Mouse (Mus musculus): ENCODE measurements at regions not wholly inside any gene's neighbourhood (a gene's known extent, or its start where the extent isn't known, plus 50 kb on each side); places are given as distances from the start of the nearest gene placed in this dataset.
A peak's percentile ranks its signal among the peaks of the same experiment; 100 is the strongest.

DNA sequence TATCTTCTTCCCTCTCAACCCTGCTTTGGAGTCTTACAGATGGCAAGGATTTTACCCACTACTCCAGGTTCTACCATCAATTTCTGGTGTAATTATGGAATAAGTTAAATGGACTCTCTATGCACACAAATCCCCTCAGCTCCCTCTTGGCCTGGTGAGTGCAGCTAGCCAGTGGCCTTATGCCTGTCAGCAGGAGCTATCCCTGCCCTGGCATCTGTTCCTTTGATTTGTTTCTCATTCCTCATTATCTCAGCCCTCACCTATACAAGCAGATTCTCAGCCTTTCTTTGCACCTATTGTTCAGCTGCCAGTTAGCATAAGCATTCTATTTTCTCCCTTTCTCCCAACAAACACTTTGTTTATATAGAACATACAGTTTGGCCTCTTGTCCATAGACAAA, 150.3 kb downstream of the Rnf152 start:
- no peak for TF ChIP-seq CTCF (IDR thresholded peaks at IDR 0.05; ENCODE audit: low read depth)
- H3K4me2 ChIP-seq (ENCODE audit: low read depth) = no peak overlapping the region
- H3K9me3 ChIP-seq (ENCODE audit: low read length) = no peaks in the 10 kb centered on the region
- H3K36me3 ChIP-seq (ENCODE audit: insufficient read depth) = no peaks in the 10 kb centered on the region
- DNase-seq = no peak
- no peak overlapping the region for H3K4me3 ChIP-seq (ENCODE audit: low read depth, low read length)
- ATAC-seq = no peak
- no peaks in the 10 kb centered on the region for H3K27me3 ChIP-seq (ENCODE audit: insufficient read depth, low read length)
- no peak overlapping the region for H3K27ac ChIP-seq (ENCODE audit: low read depth, low read length)
- no peak overlapping the region for H3K9ac ChIP-seq
- H3K4me1 ChIP-seq (ENCODE audit: insufficient read depth) = no peaks in the 10 kb centered on the region

GRCm38 (mm10) chr1:105199305-105199704, 157.2 kb downstream of the Rnf152 start:
- Histone ChIP-seq H3K27ac (ENCODE audit: low read depth, low read length) (no peak overlapping the region), H3K4me3 (ENCODE audit: low read depth, low read length) (no peak overlapping the region), H3K36me3 (ENCODE audit: insufficient read depth) (no peaks in the 10 kb centered on the region), H3K27me3 (ENCODE audit: insufficient read depth, low read length) (no peaks in the 10 kb centered on the region), H3K4me1 (ENCODE audit: insufficient read depth) (no peaks in the 10 kb centered on the region), H3K4me2 (ENCODE audit: low read depth) (no peak overlapping the region), H3K9ac (no peak overlapping the region), H3K9me3 (ENCODE audit: low read length) (peaks cover 4% of the 10 kb centered on the region; the same call in 1 of the 2 replicates)
- 74% methylated on average over 3 of the region's 3 CpGs for WGBS
- DNase-seq (no peak), ATAC-seq (no peak)
- no peak for TF ChIP-seq CTCF (IDR thresholded peaks at IDR 0.05; ENCODE audit: low read depth)

GRCm38 (mm10) chr1:105191126-105191525, 165.4 kb downstream of the Rnf152 start:
- DNase-seq (no peak), ATAC-seq (no peak)
- H3K27me3 ChIP-seq (ENCODE audit: insufficient read depth, low read length) = no peaks in the 10 kb centered on the region
- no peak overlapping the region for H3K9ac ChIP-seq
- 84% methylated on average over 3 of the region's 3 CpGs for WGBS
- H3K9me3 ChIP-seq (ENCODE audit: low read length) = no peaks in the 10 kb centered on the region
- H3K27ac ChIP-seq (ENCODE audit: low read depth, low read length) = no peak overlapping the region
- no peaks in the 10 kb centered on the region for H3K4me1 ChIP-seq (ENCODE audit: insufficient read depth)
- TF ChIP-seq CTCF (IDR thresholded peaks at IDR 0.05; ENCODE audit: low read depth) = no peak
- H3K4me3 ChIP-seq (ENCODE audit: low read depth, low read length) = no peak overlapping the region
- H3K36me3 ChIP-seq (ENCODE audit: insufficient read depth) = no peaks in the 10 kb centered on the region
- no peak overlapping the region for H3K4me2 ChIP-seq (ENCODE audit: low read depth)

DNA sequence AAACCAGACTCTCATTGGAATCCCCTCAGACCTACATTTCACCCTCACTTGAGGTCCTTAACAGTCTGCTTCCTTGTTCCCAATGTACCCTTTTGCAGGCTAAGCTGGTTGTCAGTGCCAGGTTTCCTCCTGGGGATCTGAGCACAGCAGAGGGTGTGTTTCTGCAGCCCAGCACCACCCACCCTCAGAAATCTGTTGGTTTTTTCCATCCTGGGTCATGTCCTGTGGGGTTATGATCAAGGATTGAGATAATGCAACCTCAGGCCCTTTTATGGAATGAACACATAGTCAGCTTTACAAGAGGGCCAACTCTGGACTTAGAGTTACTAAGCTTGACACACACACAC, 167.6 kb downstream of the Rnf152 start:
- TF ChIP-seq CTCF (IDR thresholded peaks at IDR 0.05; ENCODE audit: low read depth) = no peak
- Histone ChIP-seq H3K4me1 (ENCODE audit: insufficient read depth) (no peaks in the 10 kb centered on the region), H3K4me3 (ENCODE audit: low read depth, low read length) (no peak overlapping the region), H3K9me3 (ENCODE audit: low read length) (no peaks in the 10 kb centered on the region), H3K9ac (no peak overlapping the region), H3K4me2 (ENCODE audit: low read depth) (no peak overlapping the region), H3K27ac (ENCODE audit: low read depth, low read length) (no peak overlapping the region), H3K36me3 (ENCODE audit: insufficient read depth) (no peaks in the 10 kb centered on the region), H3K27me3 (ENCODE audit: insufficient read depth, low read length) (no peaks in the 10 kb centered on the region)
- no peak for ATAC-seq
- DNase-seq = no peak

- H3K9ac ChIP-seq = no peak overlapping the region
- H3K9me3 ChIP-seq (ENCODE audit: low read length) = no peaks in the 10 kb centered on the region
- DNase-seq (no peak), ATAC-seq (no peak)
- no peaks in the 10 kb centered on the region for H3K27me3 ChIP-seq (ENCODE audit: insufficient read depth, low read length)
- H3K4me2 ChIP-seq (ENCODE audit: low read depth) = no peak overlapping the region
- H3K4me1 ChIP-seq (ENCODE audit: insufficient read depth) = no peaks in the 10 kb centered on the region
- WGBS = 81% methylated on average over 3 of the region's 3 CpGs
- H3K36me3 ChIP-seq (ENCODE audit: insufficient read depth) = no peaks in the 10 kb centered on the region
- no peak overlapping the region for H3K4me3 ChIP-seq (ENCODE audit: low read depth, low read length)
- no peak for TF ChIP-seq CTCF (IDR thresholded peaks at IDR 0.05; ENCODE audit: low read depth)
- H3K27ac ChIP-seq (ENCODE audit: low read depth, low read length) = no peak overlapping the region
These were observed 168.1 kb downstream of the Rnf152 start for GRCm38 (mm10) chr1:105188210-105188919.

DNA sequence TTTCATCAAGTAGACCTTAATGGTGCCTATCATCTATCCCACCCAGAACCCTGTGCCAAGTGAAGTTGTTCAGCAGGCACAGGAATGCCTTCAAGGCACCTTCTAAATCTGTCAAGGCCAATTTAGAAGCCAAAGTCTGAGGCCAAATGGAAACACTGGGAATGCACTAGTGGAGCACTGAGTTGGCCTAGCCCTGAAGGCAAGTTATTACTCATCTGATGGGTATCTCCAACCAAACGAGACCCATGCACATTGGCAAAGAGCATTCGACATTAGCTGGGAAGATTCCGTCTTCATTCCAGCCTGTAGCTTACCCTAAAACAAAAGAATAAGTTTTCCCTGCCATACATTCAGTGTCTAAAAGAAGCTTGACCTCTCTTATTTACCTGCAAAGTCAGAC, 172.0 kb downstream of the Rnf152 start:
- no peaks in the 10 kb centered on the region for H3K36me3 ChIP-seq (ENCODE audit: insufficient read depth)
- no peak overlapping the region for H3K4me2 ChIP-seq (ENCODE audit: low read depth)
- DNase-seq (no peak), ATAC-seq (no peak)
- no peak overlapping the region for H3K9ac ChIP-seq
- TF ChIP-seq CTCF (IDR thresholded peaks at IDR 0.05; ENCODE audit: low read depth) = no peak
- WGBS = 87% methylated on average over 3 of the region's 3 CpGs
- H3K27me3 ChIP-seq (ENCODE audit: insufficient read depth, low read length) = no peaks in the 10 kb centered on the region
- no peaks in the 10 kb centered on the region for H3K4me1 ChIP-seq (ENCODE audit: insufficient read depth)
- H3K9me3 ChIP-seq (ENCODE audit: low read length) = no peaks in the 10 kb centered on the region
- H3K4me3 ChIP-seq (ENCODE audit: low read depth, low read length) = no peak overlapping the region
- no peak overlapping the region for H3K27ac ChIP-seq (ENCODE audit: low read depth, low read length)

DNA sequence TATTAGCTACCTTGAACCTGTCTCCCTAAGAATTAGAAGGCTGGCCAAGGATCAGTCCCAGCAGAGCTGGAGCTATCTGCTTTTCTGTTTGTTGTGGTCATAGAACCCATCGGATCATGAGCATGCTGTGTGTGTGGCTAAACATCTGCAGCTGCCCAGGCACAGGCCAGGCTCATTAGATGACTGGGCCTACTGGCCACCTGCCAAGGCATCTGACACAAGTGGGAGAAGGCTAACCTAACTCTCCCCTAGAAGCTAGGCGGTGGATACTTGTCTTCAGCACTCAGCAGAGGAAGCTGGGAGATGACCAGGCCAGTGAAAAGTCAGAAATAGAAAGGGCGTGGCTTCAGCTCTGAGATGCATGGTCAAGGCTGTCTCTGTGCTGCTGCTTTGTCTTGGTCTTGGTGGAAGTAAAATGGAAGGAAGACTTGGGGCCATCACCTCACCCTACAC, 177.1 kb downstream of the Rnf152 start:
- 37% methylated on average over 3 of the region's 3 CpGs for WGBS
- Histone ChIP-seq H3K4me3 (ENCODE audit: low read depth, low read length) (no peak overlapping the region), H3K27ac (ENCODE audit: low read depth, low read length) (no peak overlapping the region), H3K4me2 (ENCODE audit: low read depth) (no peak overlapping the region), H3K27me3 (ENCODE audit: insufficient read depth, low read length) (no peaks in the 10 kb centered on the region), H3K9me3 (ENCODE audit: low read length) (no peaks in the 10 kb centered on the region), H3K9ac (no peak overlapping the region), H3K4me1 (ENCODE audit: insufficient read depth) (peaks cover 9% of the 10 kb centered on the region), H3K36me3 (ENCODE audit: insufficient read depth) (no peaks in the 10 kb centered on the region)
- TF ChIP-seq CTCF (IDR thresholded peaks at IDR 0.05; ENCODE audit: low read depth) = no peak
- ATAC-seq (peak; percentile 70), DNase-seq (peak; percentile 33)
